Comparison of ENCODE assay signal across 24 mouse cellular contexts in the genomic region with DNA sequence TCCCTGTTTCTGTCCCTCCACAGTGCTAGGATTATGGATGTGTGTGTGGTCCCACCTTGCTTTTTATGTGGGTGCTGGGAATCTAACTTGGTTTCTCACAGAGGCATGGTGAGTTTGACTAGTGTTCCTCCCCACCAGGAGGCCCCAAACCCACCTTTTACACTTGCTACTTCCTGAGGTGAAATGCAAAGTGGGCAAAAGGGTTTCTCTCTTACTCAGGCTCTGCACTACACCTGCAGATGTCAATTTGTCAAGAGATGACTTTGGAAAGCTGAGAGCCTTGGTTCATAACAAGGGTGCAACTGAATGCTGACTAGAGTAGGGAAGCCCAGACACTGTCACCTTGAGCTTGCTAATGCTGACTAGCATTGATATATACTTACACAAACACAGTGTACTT.
A peak's percentile ranks its signal among the peaks of the same experiment; 100 is the strongest.
DNase-seq lines count a peak whose midpoint lies in the region; ATAC-seq and TF ChIP-seq lines count a peak whose summit lies in the region.
"Had no signal": no experiment of that assay in that cellular context is flagged by ENCODE, and none has a peak within 500 bp of the region (broad histone marks: within the 10 kb centered on the region; RNA-seq: fewer than 3 reads in every experiment).

No protein-coding gene starts in this region.

- H3K9ac ChIP-seq in CH12.LX (ENCODE audit: insufficient read depth, low read depth): no peak overlapping the region
- H3K9ac ChIP-seq in intestine, embryonic 15.5 days: no peak overlapping the region

- no peaks in the 10 kb centered on the region for H3K27me3 ChIP-seq in CH12.LX (replicated peaks)
- no peaks in the 10 kb centered on the region for H3K27me3 ChIP-seq in limb, embryonic 10.5 days (ENCODE audit: low read depth, poor library complexity, severe bottlenecking)
- no peaks in the 10 kb centered on the region for H3K27me3 ChIP-seq in intestine, embryonic 15.5 days (replicated peaks)
- H3K27me3 ChIP-seq: Patski had no signal

- ATAC-seq in intestine, embryonic 15.5 days: no peak
- ATAC-seq: activated CD4-positive, CD25-positive, alpha-beta regulatory T cell, adult 4 months; CD4-positive, CD25-positive, alpha-beta regulatory T cell, adult 4 months; Patski had no signal

- TF ChIP-seq EP300 in CH12.LX (IDR thresholded peaks at IDR 0.05; ENCODE audit: low read length): peak; percentile 72

- H3K4me3 ChIP-seq in CH12.LX (replicated peaks in 1 of 3; ENCODE audit: low read depth in 2 of 3, low read length in 2 of 3, poor library complexity in 1 of 3): no peak overlapping the region
- no peak overlapping the region for H3K4me3 ChIP-seq in limb, embryonic 10.5 days
- H3K4me3 ChIP-seq in intestine, embryonic 15.5 days (replicated peaks): no peak overlapping the region
- H3K4me3 ChIP-seq in lung, adult 2 months (replicated peaks; ENCODE audit: extremely low read depth, low read depth, low read length): no peak overlapping the region

- no peaks in the 10 kb centered on the region for H3K9me3 ChIP-seq in CH12.LX (replicated peaks; ENCODE audit: low read length)
- H3K9me3 ChIP-seq in limb, embryonic 10.5 days (replicated peaks): no peaks in the 10 kb centered on the region
- no peaks in the 10 kb centered on the region for H3K9me3 ChIP-seq in intestine, embryonic 15.5 days
- H3K9me3 ChIP-seq: G1E had no signal

- H3K27ac ChIP-seq in CH12.LX (ENCODE audit: insufficient read depth, low read depth): no peak overlapping the region
- peak overlapping the region; percentile 23; the same call in 1 of the 2 replicates for H3K27ac ChIP-seq in limb, embryonic 10.5 days
- H3K27ac ChIP-seq in intestine, embryonic 15.5 days: no peak overlapping the region

- H3K36me3 ChIP-seq in CH12.LX (replicated peaks in 1 of 2; ENCODE audit: control insufficient read depth in 1 of 2, insufficient read depth in 1 of 2, low read length in 1 of 2): peaks cover 3 to 26% of the 10 kb centered on the region in 2 experiments
- H3K36me3 ChIP-seq in limb, embryonic 10.5 days: peaks cover 11% of the 10 kb centered on the region; the same call in 1 of the 2 replicates
- peaks cover 6% of the 10 kb centered on the region for H3K36me3 ChIP-seq in intestine, embryonic 15.5 days

- peak; percentile 71 for DNase-seq in A20 (ENCODE audit: low read depth, low spot score)
- peak; percentile 67 for DNase-seq in CH12.LX (ENCODE audit: extremely low read depth)
- peak; percentile 9 for DNase-seq in induced T-regulatory cell, adult 2 months (ENCODE audit: low read depth)
- no peak for DNase-seq in limb, embryonic 10.5 days (ENCODE audit: low spot score)
- no peak for DNase-seq in urinary bladder, postnatal 14 days (ENCODE audit: low spot score)
- no peak for DNase-seq in Muller cell, postnatal 12 days (ENCODE audit: inconsistent ontology term)
- DNase-seq in lung, adult 2 months: no peak
- DNase-seq: adrenal gland, adult 2 months; adrenal gland, adult 8-10 months; adrenal gland, postnatal 10 days; adrenal gland, postnatal 14 days; adrenal gland, postnatal 25 days; adrenal gland, postnatal 36 days; B cell, adult 2 months; cerebellum, adult 11 months; cerebellum, adult 11-12 months; cerebellum, adult 18-20 months; cerebellum, adult 2 months; cerebellum, adult 8-10 months had no signal

- H3K4me1 ChIP-seq in CH12.LX (ENCODE audit: control insufficient read depth in 1 of 2, insufficient read depth in 2 of 2): peaks cover 13 to 31% of the 10 kb centered on the region in 2 experiments; a peak in 3 of 4 replicates
- H3K4me1 ChIP-seq in limb, embryonic 10.5 days: peaks cover 43% of the 10 kb centered on the region
- H3K4me1 ChIP-seq in intestine, embryonic 15.5 days (replicated peaks): no peaks in the 10 kb centered on the region
- H3K4me1 ChIP-seq in lung, adult 2 months (ENCODE audit: control insufficient read depth, insufficient read depth, low read length): 0 out of 2 replicates have a peak, but pooled peaks cover 2% of the 10 kb centered on the region

- H3K4me2 ChIP-seq in CH12.LX (ENCODE audit: insufficient read depth, low read depth, poor library complexity, severe bottlenecking): no peak overlapping the region
- H3K4me2 ChIP-seq in intestine, embryonic 15.5 days (replicated peaks): no peak overlapping the region

- TF ChIP-seq CTCF in CH12.LX (conservative IDR thresholded peaks at IDR 0.05 in 1 of 2, IDR thresholded peaks at IDR 0.05 in 1 of 2; ENCODE audit: low read depth in 2 of 2, low read length in 2 of 2): peak in 1 of 2 experiments; percentile 47; a peak in 2 of 4 replicates
- TF ChIP-seq CTCF in lung, adult 2 months (IDR thresholded peaks at IDR 0.05; ENCODE audit: insufficient read depth, low read length): no peak

- H3K79me2 ChIP-seq in CH12.LX (replicated peaks; ENCODE audit: control insufficient read depth, extremely low read depth, insufficient read depth, poor library complexity, severe bottlenecking): no peaks in the 10 kb centered on the region

- no peak for TF ChIP-seq POLR2A in CH12.LX (IDR thresholded peaks at IDR 0.05; ENCODE audit: low read depth, low read length)
- TF ChIP-seq POLR2A in lung, adult 2 months (IDR thresholded peaks at IDR 0.05; ENCODE audit: borderline replicate concordance, extremely low read depth, low read depth, low read length): no peak

- TF ChIP-seq RAD21 in CH12.LX (IDR thresholded peaks at IDR 0.05; ENCODE audit: low read depth, low read length): peak; percentile 19

- in situ Hi-C loops in CH12.LX (cut with MboI; ENCODE audit: low pct_ligation_motif_present, low pct_unique_long_range_greater_than_20kb, low sequenced_read_pairs): no loop called here

- dilution Hi-C loops in CH12.LX (cut with MboI; ENCODE audit: extremely low pct_ligation_motif_present, extremely low pct_unique_long_range_greater_than_20kb, low sequenced_read_pairs): no loop called here

TF ChIP-seq in CH12.LX, 34 proteins besides CTCF, POLR2A, EP300 and RAD21:
- peak; percentile 45; the same call in 1 of the 2 replicates for TF ChIP-seq IRF4 (IDR thresholded peaks at IDR 0.05; ENCODE audit: low read depth, low read length)
- no peak for TF ChIP-seq CHD1 (IDR thresholded peaks at IDR 0.05; ENCODE audit: low read depth, low read length)
- peak; percentile 29; the same call in 1 of the 2 replicates for TF ChIP-seq SMC3 (IDR thresholded peaks at IDR 0.05; ENCODE audit: low read depth, low read length)

Comparison
In these comparisons a context has a peak if more than half of its experiments do, and no peak if none do; other contexts are left out.
1. DNase-seq: peak in A20 (single experiment), CH12.LX (single experiment) and induced T-regulatory cell, adult 2 months (single experiment); none in limb, embryonic 10.5 days (single experiment), urinary bladder, postnatal 14 days (single experiment), Muller cell, postnatal 12 days (single experiment) and lung, adult 2 months (single experiment).